Mouse (Mus musculus) heart, embryonic 16.5 days (tissue): ENCODE measurements around the gene Plxnb2. TPM values are rescaled to one million over a fixed set of nuclear protein-coding genes. Genes with fewer than 3 reads are reported as not detected.
A peak's percentile ranks its signal among the peaks of the same experiment; 100 is the strongest.

Experiments used
- ATAC-seq: fragments of 200-750 bp; cut with Nextera tagmentation; replicated peaks from 2 replicates; pipeline ENCODE4 v1.8.0; 2017; ENCODE audit warnings: moderate number of reproducible peaks; ENCODE audit not compliant: insufficient read depth, low FRiP score; ENCODE audit errors: extremely low read depth
- H3K27ac ChIP-seq: fragments of 300-500 bp; sonication (generic); 2 replicates; pipeline ENCODE4 v1.5.1; 2014; ENCODE audit warnings: mild to moderate bottlenecking, low read length, control low read depth, moderate library complexity
- H3K27me3 ChIP-seq: fragments of 300-500 bp; sonication (generic); 2 replicates; pipeline ENCODE4 v1.6.1; 2014; ENCODE audit warnings: low read length, mixed read lengths; ENCODE audit not compliant: control insufficient read depth, insufficient read depth
- H3K36me3 ChIP-seq: fragments of 300-500 bp; sonication (generic); 2 replicates; pipeline ENCODE4 v1.6.1; 2014; ENCODE audit not compliant: control insufficient read depth, insufficient read depth
- H3K4me1 ChIP-seq: fragments of 300-500 bp; sonication (generic); 2 replicates; pipeline ENCODE4 v1.6.1; 2014; ENCODE audit warnings: low read length, mixed read lengths; ENCODE audit not compliant: control insufficient read depth, insufficient read depth
- H3K4me2 ChIP-seq: fragments of 300-500 bp; sonication (generic); 2 replicates; pipeline ENCODE4 v1.6.1; 2014; ENCODE audit warnings: low read depth, mild to moderate bottlenecking, control low read depth, low read length
- H3K4me3 ChIP-seq: fragments of 300-500 bp; sonication (generic); 2 replicates; pipeline ENCODE4 v1.5.1; 2014; ENCODE audit warnings: mild to moderate bottlenecking, control low read depth, low read length
- H3K9ac ChIP-seq: fragments of 300-500 bp; sonication (generic); 2 replicates; pipeline ENCODE4 v1.6.1; 2014; ENCODE audit warnings: low read length, control low read depth
- H3K9me3 ChIP-seq: fragments of 300-500 bp; sonication (generic); replicated peaks from 2 replicates; pipeline ENCODE4 v1.6.1; 2016; ENCODE audit warnings: low read length; ENCODE audit not compliant: control insufficient read depth
- WGBS: fragments of 180-500 bp; shearing (Covaris S2); extraction: QIAGEN DNeasy Blood & Tissue Kit; methylation state at CpG from one replicate; pipeline ENCODE4 v1.1.7; 2014; 5-methylcytosine and 5-hydroxymethylcytosine counted together
- polyA plus RNA-seq: library from polyadenylated mRNA; unstranded; fragments of >200 nt; fragmentation: Nextera tagmentation; extraction: Ambion mirVana; gene quantifications from 2 replicates; pipeline ENCODE4 v1.2.1, GENCODE M21; 2015

The Plxnb2 gene
- polyA plus RNA-seq, 1 experiment from 2014 or later: 91.8 TPM

GRCm38 (mm10) chr15:89177121-89177520 lies 3.5 kb downstream of the Plxnb2 start:
- Histone ChIP-seq H3K9ac (peak overlapping the region; percentile 67), H3K9me3 (no peaks in the 10 kb centered on the region), H3K4me1 (peaks cover 84% of the 10 kb centered on the region), H3K27me3 (no peaks in the 10 kb centered on the region), H3K36me3 (no peaks in the 10 kb centered on the region), H3K4me3 (no peak overlapping the region), H3K27ac (peak overlapping the region; percentile 97), H3K4me2 (peak overlapping the region; percentile 72)
- 2% methylated on average over 5 of the region's 5 CpGs for WGBS
- ATAC-seq: peak; percentile 17

GRCm38 (mm10) chr15:89175411-89176155 lies 5.0 kb downstream of the Plxnb2 start:
- no peaks in the 10 kb centered on the region for H3K36me3 ChIP-seq
- ATAC-seq: no peak
- 54% methylated on average over 13 of the region's 13 CpGs for WGBS
- H3K9me3 ChIP-seq: no peaks in the 10 kb centered on the region
- H3K4me1 ChIP-seq: peaks cover 85% of the 10 kb centered on the region
- no peak overlapping the region for H3K4me2 ChIP-seq
- H3K27ac ChIP-seq: peak overlapping the region; percentile 41
- no peaks in the 10 kb centered on the region for H3K27me3 ChIP-seq
- H3K9ac ChIP-seq: 0 out of 2 replicates have a peak overlapping the region, but pooled peaks have one; percentile 32
- no peak overlapping the region for H3K4me3 ChIP-seq

GRCm38 (mm10) chr15:89174889-89175339 lies 5.7 kb downstream of the Plxnb2 start:
- no peak for ATAC-seq
- Histone ChIP-seq H3K4me3 (no peak overlapping the region), H3K4me1 (peaks cover 92% of the 10 kb centered on the region), H3K9ac (no peak overlapping the region), H3K27me3 (no peaks in the 10 kb centered on the region), H3K4me2 (no peak overlapping the region), H3K9me3 (no peaks in the 10 kb centered on the region), H3K27ac (peak overlapping the region; percentile 41), H3K36me3 (no peaks in the 10 kb centered on the region)
- WGBS: 47% methylated on average over 11 of the region's 11 CpGs

- no peak overlapping the region for H3K27ac ChIP-seq
- WGBS: 4% methylated on average over 15 of the region's 15 CpGs
- peak overlapping the region; percentile 87 for H3K9ac ChIP-seq
- no peak for ATAC-seq
- H3K36me3 ChIP-seq: no peaks in the 10 kb centered on the region
- peak overlapping the region; percentile 100 for H3K4me2 ChIP-seq
- peak overlapping the region; percentile 74 for H3K4me3 ChIP-seq
- no peaks in the 10 kb centered on the region for H3K9me3 ChIP-seq
- H3K27me3 ChIP-seq: no peaks in the 10 kb centered on the region
- H3K4me1 ChIP-seq: peaks cover 96% of the 10 kb centered on the region
Observed at GRCm38 (mm10) chr15:89173906-89174214, 6.7 kb downstream of the Plxnb2 start.

GRCm38 (mm10) chr15:89173024-89173905 lies 7.3 kb downstream of the Plxnb2 start:
- no peaks in the 10 kb centered on the region for H3K9me3 ChIP-seq
- H3K4me2 ChIP-seq: peak overlapping the region; percentile 100
- peak overlapping the region; percentile 74 for H3K4me3 ChIP-seq
- no peak for ATAC-seq
- H3K36me3 ChIP-seq: peaks cover under 1% of the 10 kb centered on the region
- no peaks in the 10 kb centered on the region for H3K27me3 ChIP-seq
- peak overlapping the region; percentile 87 for H3K9ac ChIP-seq
- peaks cover 96% of the 10 kb centered on the region for H3K4me1 ChIP-seq
- H3K27ac ChIP-seq: peak overlapping the region; percentile 68
- WGBS: under 1% methylated on average over 64 of the region's 65 CpGs

GRCm38 (mm10) chr15:89172276-89172935 lies 8.2 kb downstream of the Plxnb2 start:
- H3K27ac ChIP-seq: peak overlapping the region; percentile 68
- peak overlapping the region; percentile 87 for H3K9ac ChIP-seq
- WGBS: 40% methylated on average over 17 of the region's 17 CpGs
- peak overlapping the region; percentile 74 for H3K4me3 ChIP-seq
- H3K27me3 ChIP-seq: no peaks in the 10 kb centered on the region
- ATAC-seq: no peak
- H3K4me1 ChIP-seq: peaks cover 90% of the 10 kb centered on the region
- H3K4me2 ChIP-seq: peak overlapping the region; percentile 100
- peaks cover 9% of the 10 kb centered on the region for H3K36me3 ChIP-seq
- H3K9me3 ChIP-seq: no peaks in the 10 kb centered on the region

GRCm38 (mm10) chr15:89171526-89172051 lies 9.0 kb downstream of the Plxnb2 start:
- no peak overlapping the region for H3K27ac ChIP-seq
- H3K9me3 ChIP-seq: no peaks in the 10 kb centered on the region
- H3K27me3 ChIP-seq: no peaks in the 10 kb centered on the region
- no peak overlapping the region for H3K4me3 ChIP-seq
- no peak overlapping the region for H3K9ac ChIP-seq
- peaks cover 82% of the 10 kb centered on the region for H3K4me1 ChIP-seq
- ATAC-seq: no peak
- WGBS: 89% methylated on average over 5 of the region's 5 CpGs
- H3K4me2 ChIP-seq: no peak overlapping the region
- H3K36me3 ChIP-seq: peaks cover 17% of the 10 kb centered on the region

GRCm38 (mm10) chr15:89170102-89170501 lies 10.5 kb downstream of the Plxnb2 start:
- WGBS: 28% methylated on average over 3 of the region's 3 CpGs

More at GRCm38 (mm10) chr15:89170102-89170501, 10.5 kb downstream of the Plxnb2 start:
- Histone ChIP-seq H3K27me3 (no peaks in the 10 kb centered on the region), H3K36me3 (peaks cover 31% of the 10 kb centered on the region), H3K4me3 (no peak overlapping the region), H3K27ac (peak overlapping the region; percentile 96), H3K4me2 (peak overlapping the region; percentile 64), H3K9me3 (no peaks in the 10 kb centered on the region), H3K4me1 (peaks cover 67% of the 10 kb centered on the region), H3K9ac (peak overlapping the region; percentile 54)
- no peak for ATAC-seq
